Mouse (Mus musculus) limb, embryonic 13.5 days (tissue): ENCODE results near the gene Smtnl1. TPM values are rescaled to one million over a fixed set of nuclear protein-coding genes. Genes with fewer than 3 reads are reported as not detected.
A peak's percentile ranks its signal among the peaks of the same experiment; 100 is the strongest.
"Not testable (repeated sequence)": the region's sequence is repeated elsewhere in the genome, so short reads cannot be mapped to it uniquely, and the experiment has no call there.

Experiments used
- ATAC-seq: fragments of 200-750 bp; cut with Nextera tagmentation; 2 replicates; pipeline ENCODE4 v1.8.0; 2017; ENCODE audit warnings: low read depth, moderate number of reproducible peaks, moderate TSS enrichment; ENCODE audit not compliant: low FRiP score
- H3K27ac ChIP-seq: fragments of 300-500 bp; sonication (generic); 2 replicates; pipeline ENCODE4 v1.5.1; 2015; ENCODE audit warnings: inconsistent platforms, mild to moderate bottlenecking, moderate library complexity
- H3K27me3 ChIP-seq: fragments of 300-500 bp; sonication (generic); 2 replicates; pipeline ENCODE4 v1.6.1; 2015; ENCODE audit warnings: mild to moderate bottlenecking, inconsistent platforms
- H3K36me3 ChIP-seq: fragments of 300-500 bp; sonication (generic); 2 replicates; pipeline ENCODE4 v1.6.1; 2015; ENCODE audit warnings: inconsistent platforms, mild to moderate bottlenecking, moderate library complexity
- H3K4me1 ChIP-seq: fragments of 300-500 bp; sonication (generic); 2 replicates; pipeline ENCODE4 v1.6.1; 2015; ENCODE audit warnings: inconsistent platforms
- H3K4me2 ChIP-seq: fragments of 300-500 bp; sonication (generic); replicated peaks from 2 replicates; pipeline ENCODE4 v1.6.1; 2015; ENCODE audit warnings: inconsistent platforms, mild to moderate bottlenecking, moderate library complexity
- H3K4me3 ChIP-seq: fragments of 300-500 bp; sonication (generic); 2 replicates; pipeline ENCODE4 v1.5.1; 2015; ENCODE audit warnings: moderate library complexity, mild to moderate bottlenecking, inconsistent platforms
- H3K9ac ChIP-seq: fragments of 300-500 bp; sonication (generic); 2 replicates; pipeline ENCODE4 v1.6.1; 2015; ENCODE audit warnings: mild to moderate bottlenecking, inconsistent platforms
- H3K9me3 ChIP-seq: fragments of 300-500 bp; sonication (generic); 2 replicates; pipeline ENCODE4 v1.6.1; 2016; ENCODE audit warnings: inconsistent platforms
- WGBS: fragments of 180-500 bp; shearing (Covaris S2); methylation state at CpG from one replicate; pipeline ENCODE4 v1.1.7; 2015; 5-methylcytosine and 5-hydroxymethylcytosine counted together
- polyA plus RNA-seq: library from polyadenylated mRNA; unstranded; fragments of >200 nt; fragmentation: Nextera tagmentation; extraction: Ambion mirVana; gene quantifications from 2 replicates; pipeline ENCODE4 v1.2.1, GENCODE M21; 2015

Gene Smtnl1
- polyA plus RNA-seq, 1 experiment from 2014 or later: 0.27 TPM

DNA sequence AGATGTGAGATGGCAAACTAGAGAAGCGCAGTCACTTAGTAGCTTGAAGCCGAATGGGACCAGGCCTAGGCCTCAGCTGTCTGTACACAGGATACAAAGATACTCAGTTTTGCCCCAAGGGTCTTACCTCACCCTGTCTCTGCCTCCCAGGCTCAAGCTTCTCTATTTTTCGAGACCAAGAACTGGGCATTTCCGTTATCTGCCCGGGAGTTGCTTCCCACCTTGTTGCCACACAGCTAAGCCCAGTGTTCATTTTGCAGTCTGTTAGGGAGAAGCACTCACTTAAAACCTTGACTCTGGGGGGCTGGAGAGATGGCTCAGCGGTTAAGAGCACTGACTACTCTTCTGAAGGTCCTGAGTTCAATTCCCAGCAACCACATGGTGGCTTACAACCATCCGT is 18.5 kb downstream of the Smtnl1 start:
- no peaks in the 10 kb centered on the region for H3K27me3 ChIP-seq
- no peaks in the 10 kb centered on the region for H3K36me3 ChIP-seq
- 87% methylated on average over 7 of the region's 7 CpGs for WGBS

DNA sequence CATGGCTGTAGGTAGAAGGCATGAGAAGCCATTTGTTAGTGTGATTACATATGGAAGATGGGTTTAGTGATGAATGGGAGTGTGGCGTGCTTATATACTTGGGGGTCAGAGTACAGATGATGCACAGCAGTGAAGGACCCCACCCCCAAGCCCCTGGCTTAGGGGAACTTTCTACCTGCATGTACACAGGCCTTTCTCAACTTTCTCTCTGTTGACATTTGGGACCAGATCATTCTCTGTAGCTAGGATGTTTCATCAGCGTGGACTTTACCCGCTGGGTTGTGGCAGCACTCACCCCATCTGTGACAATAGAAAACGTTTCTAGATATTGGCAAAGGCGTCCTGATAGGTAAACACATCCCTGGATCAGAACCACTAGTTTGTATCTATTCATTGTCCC is 21.2 kb downstream of the Smtnl1 start:
- not testable (repeated sequence) for ATAC-seq, H3K4me3 ChIP-seq, H3K27me3 ChIP-seq, H3K9ac ChIP-seq, H3K27ac ChIP-seq, H3K9me3 ChIP-seq, H3K4me1 ChIP-seq, H3K36me3 ChIP-seq, H3K4me2 ChIP-seq
- 78% methylated on average over 5 of the region's 5 CpGs for WGBS

More for the DNA sequence above, 18.5 kb downstream of the Smtnl1 start:
- H3K4me2 ChIP-seq: no peak overlapping the region
- H3K9me3 ChIP-seq: no peaks in the 10 kb centered on the region
- H3K9ac ChIP-seq: no peak overlapping the region
- no peak for ATAC-seq
- no peak overlapping the region for H3K4me3 ChIP-seq
- H3K27ac ChIP-seq: no peak overlapping the region
- H3K4me1 ChIP-seq: no peaks in the 10 kb centered on the region

DNA sequence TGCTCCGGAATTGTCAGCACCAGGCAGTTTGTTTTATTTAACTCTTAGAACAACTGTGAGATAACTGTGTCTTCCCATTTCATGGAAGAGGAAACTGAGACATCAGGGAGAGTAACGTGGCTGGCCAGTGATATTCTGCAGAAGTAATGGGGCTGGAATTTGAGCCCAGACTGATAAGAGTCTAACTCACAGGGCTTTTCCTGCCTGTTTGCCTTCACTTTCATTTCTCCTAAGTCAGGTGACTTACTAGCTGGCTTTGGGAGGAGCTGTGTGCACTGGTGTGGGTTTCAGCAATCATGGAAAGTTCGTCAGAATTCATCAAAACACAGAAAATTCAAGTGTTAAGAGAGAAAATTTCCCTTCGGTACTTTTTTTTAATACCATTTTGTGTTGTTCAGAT is 22.1 kb downstream of the Smtnl1 start:
- H3K4me1 ChIP-seq: no peaks in the 10 kb centered on the region
- H3K4me2 ChIP-seq: no peak overlapping the region
- H3K9ac ChIP-seq: no peak overlapping the region
- no peak overlapping the region for H3K4me3 ChIP-seq
- no peaks in the 10 kb centered on the region for H3K9me3 ChIP-seq
- H3K27me3 ChIP-seq: no peaks in the 10 kb centered on the region
- no peak overlapping the region for H3K27ac ChIP-seq
- 79% methylated on average over 4 of the region's 4 CpGs for WGBS
- no peak for ATAC-seq
- H3K36me3 ChIP-seq: no peaks in the 10 kb centered on the region

DNA sequence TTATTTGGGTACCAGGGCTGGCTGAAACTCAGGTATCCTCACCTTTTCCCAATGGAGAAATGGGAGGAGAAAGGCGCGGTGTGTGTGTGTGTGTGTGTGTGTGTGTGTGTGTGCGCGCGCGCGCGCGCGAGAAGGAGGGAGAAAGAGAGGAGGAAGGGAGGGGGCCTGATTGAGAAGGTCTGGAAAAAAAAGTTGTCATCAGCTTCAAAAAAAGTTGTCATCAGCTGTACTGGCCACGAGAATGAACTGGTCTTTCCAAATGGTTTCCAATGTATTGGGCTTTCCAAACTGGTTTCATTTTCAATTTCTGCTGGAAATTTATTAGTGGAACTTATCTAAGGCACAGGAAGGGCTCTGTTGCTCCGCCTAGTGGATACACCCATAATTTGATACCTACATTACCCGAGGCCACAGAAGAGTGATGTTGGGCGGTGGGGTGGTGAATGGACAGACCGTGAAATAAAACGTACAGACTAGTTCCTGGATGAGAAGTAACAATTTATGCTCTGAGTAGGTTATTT is 23.4 kb downstream of the Smtnl1 start:
- H3K9ac ChIP-seq: peak overlapping the region; percentile 71
- no peaks in the 10 kb centered on the region for H3K9me3 ChIP-seq
- H3K4me1 ChIP-seq: no peaks in the 10 kb centered on the region
- no peak overlapping the region for H3K27ac ChIP-seq
- no peaks in the 10 kb centered on the region for H3K27me3 ChIP-seq
- H3K4me3 ChIP-seq: peak overlapping the region; percentile 59
- under 1% methylated on average over 16 of the region's 16 CpGs for WGBS
- H3K4me2 ChIP-seq: peak overlapping the region; percentile 94
- ATAC-seq: peak; percentile 29; the same call in 1 of the 2 replicates
- no peaks in the 10 kb centered on the region for H3K36me3 ChIP-seq

DNA sequence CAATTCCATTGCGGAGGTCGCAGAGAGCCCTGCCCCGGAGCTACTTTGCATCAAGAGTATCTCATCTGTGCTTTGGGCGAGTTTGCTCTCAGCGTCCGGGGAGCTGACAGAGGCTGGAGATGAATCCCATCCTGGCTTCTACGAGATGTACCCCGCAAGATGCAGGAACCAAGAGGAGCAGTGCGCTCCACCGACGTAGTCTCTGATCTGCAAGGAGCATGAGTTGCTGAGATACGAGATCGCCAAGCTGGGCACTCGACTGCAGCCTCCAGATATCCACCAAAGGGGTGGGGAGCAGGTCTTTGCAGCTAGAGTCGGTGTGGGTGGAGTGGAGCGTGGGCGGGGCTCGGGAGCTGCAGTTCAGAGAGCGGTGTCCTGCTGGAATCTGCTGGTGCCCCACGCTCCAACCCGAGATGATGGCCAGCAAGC is 23.9 kb downstream of the Smtnl1 start, which contains the start of gene Ube2l6:
TSS of gene Ube2l6 (plus strand) at position 336 of the 429 bp plus-strand sequence.
- Histone ChIP-seq H3K4me3 (peak within 1 kb of the TSS; percentile 59), H3K4me2 (peak within 1 kb of the TSS; percentile 94), H3K4me1 (no peaks in the 10 kb centered on the region), H3K27me3 (no peaks in the 10 kb centered on the region), H3K9me3 (no peaks in the 10 kb centered on the region), H3K36me3 (no peaks in the 10 kb centered on the region), H3K27ac (no peak within 1 kb of the TSS), H3K9ac (peak within 1 kb of the TSS; percentile 71)
- ATAC-seq: peak; percentile 82
- 1% methylated on average over 21 of the region's 21 CpGs for WGBS

DNA sequence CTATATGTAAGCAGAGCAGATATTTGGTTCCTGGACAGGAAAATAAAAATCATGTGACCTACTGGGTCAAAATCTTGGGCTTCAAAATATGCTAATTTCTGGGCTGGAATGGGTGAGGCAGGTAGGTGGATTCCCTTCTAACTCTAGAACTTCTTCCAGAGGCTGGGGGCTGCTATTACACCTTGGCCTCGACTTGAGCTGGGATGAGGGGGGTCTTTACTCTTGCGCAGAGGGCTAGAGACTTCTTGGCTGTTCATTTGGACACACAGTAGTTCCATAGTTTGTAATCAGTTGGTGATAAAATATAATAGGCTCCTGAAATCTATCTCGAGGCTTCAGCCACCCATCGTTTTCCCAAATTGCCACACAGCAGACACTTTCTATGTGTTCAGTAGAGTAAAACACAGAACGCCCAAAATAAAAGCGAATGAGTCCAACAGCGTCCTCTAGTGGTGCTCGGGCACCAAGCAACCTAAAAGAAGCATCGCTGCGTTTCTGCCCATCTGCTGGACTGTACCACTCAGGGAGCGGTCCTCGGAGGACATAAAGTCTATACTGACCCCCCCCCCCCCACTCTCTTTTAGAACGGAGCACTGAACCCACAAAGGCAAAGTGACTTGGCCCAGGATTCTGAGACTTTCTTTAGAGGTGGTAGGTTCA is 24.5 kb downstream of the Smtnl1 start:
- H3K9me3 ChIP-seq: no peaks in the 10 kb centered on the region
- no peaks in the 10 kb centered on the region for H3K27me3 ChIP-seq
- H3K4me2 ChIP-seq: peak overlapping the region; percentile 94
- H3K27ac ChIP-seq: no peak overlapping the region
- peak overlapping the region; percentile 59 for H3K4me3 ChIP-seq
- peak overlapping the region; percentile 71 for H3K9ac ChIP-seq
- H3K4me1 ChIP-seq: no peaks in the 10 kb centered on the region
- 11% methylated on average over 13 of the region's 13 CpGs for WGBS
- ATAC-seq: peak; percentile 54
- H3K36me3 ChIP-seq: no peaks in the 10 kb centered on the region

DNA sequence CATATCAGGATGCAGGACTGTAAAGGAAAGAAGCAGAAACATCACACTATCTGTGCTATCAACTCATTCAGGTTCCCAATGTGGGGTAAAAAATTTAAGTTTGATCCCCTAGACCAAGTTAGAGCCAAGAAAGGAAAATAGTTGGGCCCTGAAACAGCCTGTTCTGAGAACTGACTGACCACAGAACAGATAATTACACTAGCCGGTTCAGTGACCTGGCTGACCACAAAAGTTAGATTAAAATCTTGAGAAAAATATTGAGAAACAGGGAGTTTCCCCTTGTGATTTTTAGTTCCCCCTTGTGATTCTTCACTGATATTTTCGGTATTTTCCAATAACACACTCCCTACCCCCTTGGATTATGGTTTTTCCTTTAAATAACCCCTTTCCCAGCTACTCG is 28.6 kb downstream of the Smtnl1 start:
- no peak overlapping the region for H3K9ac ChIP-seq
- no peak for ATAC-seq
- H3K27ac ChIP-seq: no peak overlapping the region
- no peak overlapping the region for H3K4me2 ChIP-seq
- no peak overlapping the region for H3K4me3 ChIP-seq
- no peaks in the 10 kb centered on the region for H3K4me1 ChIP-seq
- no peaks in the 10 kb centered on the region for H3K27me3 ChIP-seq
- 83% methylated on average over 3 of the region's 3 CpGs for WGBS
- H3K9me3 ChIP-seq: no peaks in the 10 kb centered on the region
- no peaks in the 10 kb centered on the region for H3K36me3 ChIP-seq

DNA sequence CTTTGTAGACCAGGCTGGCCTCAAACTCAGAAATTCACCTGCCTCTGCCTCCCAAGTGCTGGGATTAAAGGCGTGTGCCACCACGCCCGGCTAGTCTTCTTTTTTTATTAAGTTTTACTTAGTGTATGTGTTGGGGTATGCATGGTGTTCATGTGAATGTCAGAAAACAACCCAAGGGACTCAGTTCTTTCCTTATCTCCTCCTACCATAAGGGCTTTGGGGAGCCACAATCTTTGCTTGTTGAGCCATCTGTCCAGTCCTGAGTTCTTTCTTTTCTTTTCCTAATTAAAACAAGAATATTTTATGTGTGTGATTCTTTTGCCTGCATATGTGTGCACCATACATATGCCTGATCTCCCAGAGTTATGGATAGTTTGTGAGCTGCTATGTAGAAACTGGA is 29.3 kb downstream of the Smtnl1 start:
- no peaks in the 10 kb centered on the region for H3K4me1 ChIP-seq
- no peak overlapping the region for H3K4me3 ChIP-seq
- H3K27ac ChIP-seq: no peak overlapping the region
- ATAC-seq: no peak
- no peak overlapping the region for H3K4me2 ChIP-seq
- H3K9ac ChIP-seq: no peak overlapping the region
- 82% methylated on average over 3 of the region's 3 CpGs for WGBS
- H3K36me3 ChIP-seq: no peaks in the 10 kb centered on the region
- H3K9me3 ChIP-seq: no peaks in the 10 kb centered on the region
- H3K27me3 ChIP-seq: no peaks in the 10 kb centered on the region

DNA sequence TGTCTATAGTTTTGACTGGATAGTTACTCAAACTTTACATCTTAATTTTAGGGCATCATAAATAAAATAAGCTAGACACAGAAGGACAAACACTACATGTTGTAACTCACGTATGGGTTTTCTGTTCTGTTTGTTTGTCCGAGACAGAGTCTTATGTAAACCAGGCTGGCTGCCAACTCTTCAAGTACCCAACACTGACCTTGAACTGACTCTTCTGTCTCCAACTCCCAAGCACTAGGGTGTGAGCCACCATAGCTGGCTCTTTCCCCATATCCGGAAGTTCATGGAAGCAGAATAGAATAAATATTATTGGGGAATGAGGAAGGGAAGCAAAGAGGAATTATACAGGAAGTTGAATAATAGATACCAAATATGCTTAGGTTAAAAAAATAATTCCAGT is 29.9 kb downstream of the Smtnl1 start:
- H3K9me3 ChIP-seq: no peaks in the 10 kb centered on the region
- WGBS: 85% methylated on average over 3 of the region's 3 CpGs
- ATAC-seq: no peak

DNA sequence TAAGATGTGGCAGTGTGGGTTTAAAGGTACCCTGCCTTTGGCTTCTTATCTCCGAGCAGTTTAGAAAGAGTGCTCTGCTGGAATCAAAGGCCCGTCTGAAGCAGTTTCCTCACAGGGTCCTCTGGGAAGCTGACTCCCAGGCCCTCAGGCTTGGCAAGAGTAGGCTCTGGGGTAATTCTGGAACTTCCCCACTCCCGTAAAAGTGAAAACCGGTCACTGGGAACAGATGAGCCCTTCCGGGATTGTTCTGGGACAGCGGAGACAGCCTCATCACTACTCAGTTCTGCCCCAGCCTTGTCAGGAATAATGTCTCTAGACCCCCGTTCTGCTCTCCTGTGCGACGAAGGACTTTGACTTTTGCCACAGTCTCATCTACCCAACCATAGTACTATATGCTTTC is 32.0 kb downstream of the Smtnl1 start:
- H3K9me3 ChIP-seq: no peaks in the 10 kb centered on the region

More for the DNA sequence above, 29.9 kb downstream of the Smtnl1 start:
- no peak overlapping the region for H3K4me2 ChIP-seq
- H3K27ac ChIP-seq: no peak overlapping the region
- no peak overlapping the region for H3K9ac ChIP-seq
- no peaks in the 10 kb centered on the region for H3K4me1 ChIP-seq
- no peaks in the 10 kb centered on the region for H3K27me3 ChIP-seq
- no peaks in the 10 kb centered on the region for H3K36me3 ChIP-seq
- H3K4me3 ChIP-seq: no peak overlapping the region

DNA sequence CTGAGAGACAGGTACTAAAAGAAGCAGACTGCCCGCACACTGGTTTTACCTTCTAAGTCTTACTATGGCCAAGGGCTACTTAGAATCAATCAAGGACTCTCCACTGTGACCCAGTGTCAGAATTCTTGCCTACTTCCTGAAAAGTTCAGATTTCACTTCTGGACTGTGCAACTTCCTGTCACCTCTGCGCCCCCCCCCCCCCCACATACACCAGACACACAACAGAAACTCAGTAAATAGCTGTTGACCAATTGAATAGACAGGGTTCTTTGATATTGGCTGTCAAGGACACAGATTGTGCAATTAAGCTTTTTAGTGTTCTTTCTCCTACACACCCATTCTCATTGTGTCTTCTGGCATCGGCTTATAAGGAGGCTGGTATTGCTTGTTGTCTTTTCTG is 34.1 kb downstream of the Smtnl1 start:
- H3K4me3 ChIP-seq: no peak overlapping the region
- H3K27ac ChIP-seq: no peak overlapping the region
- H3K36me3 ChIP-seq: no peaks in the 10 kb centered on the region
- H3K4me2 ChIP-seq: no peak overlapping the region
- H3K4me1 ChIP-seq: no peaks in the 10 kb centered on the region
- no peaks in the 10 kb centered on the region for H3K27me3 ChIP-seq
- H3K9me3 ChIP-seq: no peaks in the 10 kb centered on the region
- no peak overlapping the region for H3K9ac ChIP-seq
- 89% methylated on average over 3 of the region's 3 CpGs for WGBS
- no peak for ATAC-seq

More for the DNA sequence above, 32.0 kb downstream of the Smtnl1 start:
- Histone ChIP-seq H3K27me3 (no peaks in the 10 kb centered on the region), H3K4me2 (no peak overlapping the region), H3K27ac (no peak overlapping the region), H3K36me3 (no peaks in the 10 kb centered on the region), H3K4me3 (no peak overlapping the region), H3K9ac (no peak overlapping the region), H3K4me1 (no peaks in the 10 kb centered on the region)
- no peak for ATAC-seq
- 50% methylated on average over 9 of the region's 9 CpGs for WGBS

DNA sequence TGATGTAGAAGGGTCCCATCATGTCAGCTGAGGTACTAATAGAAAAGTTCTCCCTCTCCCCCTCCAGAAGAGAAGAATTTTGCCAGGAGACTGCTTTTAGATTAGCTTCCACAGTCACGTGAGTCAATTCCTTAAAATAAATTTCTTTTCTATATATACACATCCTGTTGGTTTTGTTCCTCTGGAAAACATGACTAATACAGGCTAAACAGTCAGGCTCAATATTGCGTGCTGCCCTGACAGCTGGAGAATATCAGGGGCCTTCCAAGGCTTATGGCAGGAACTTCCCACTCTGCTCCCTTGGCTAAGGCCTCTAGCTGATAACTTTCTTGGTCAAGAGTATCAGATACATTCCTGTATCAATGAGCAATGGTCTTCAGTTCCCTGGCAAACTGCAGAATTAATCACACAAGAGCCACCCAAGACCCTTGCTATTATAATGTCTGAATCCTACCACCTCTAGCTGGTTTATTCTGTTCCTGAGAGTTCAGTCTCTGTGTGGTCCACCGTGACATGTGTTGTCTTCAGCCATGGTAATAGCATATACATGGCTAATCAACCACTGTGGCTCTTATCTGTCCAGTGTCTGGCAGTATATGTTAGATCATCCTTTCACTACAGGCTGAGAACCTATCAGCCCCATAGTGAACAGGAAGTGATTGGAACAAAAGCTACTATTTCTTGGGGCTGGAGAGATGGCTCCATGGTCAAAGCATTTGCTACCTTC is 38.4 kb downstream of the Smtnl1 start:
- ATAC-seq: no peak
- no peak overlapping the region for H3K4me2 ChIP-seq
- H3K4me3 ChIP-seq: no peak overlapping the region
- no peaks in the 10 kb centered on the region for H3K4me1 ChIP-seq
- H3K36me3 ChIP-seq: no peaks in the 10 kb centered on the region
- H3K9me3 ChIP-seq: no peaks in the 10 kb centered on the region
- WGBS: 74% methylated on average over 3 of the region's 3 CpGs
- H3K27ac ChIP-seq: no peak overlapping the region
- no peak overlapping the region for H3K9ac ChIP-seq
- H3K27me3 ChIP-seq: no peaks in the 10 kb centered on the region
